Mouse (Mus musculus) limb, embryonic 12.5 days (tissue): Measurements from ENCODE around the gene Ampd2. TPM values are rescaled to one million over a fixed set of nuclear protein-coding genes. Genes with fewer than 3 reads are reported as not detected.

Experiments used
- ATAC-seq: fragments of 200-750 bp; cut with Nextera tagmentation; 2 replicates; pipeline ENCODE4 v1.8.0; 2017; ENCODE audit warnings: low read depth, moderate TSS enrichment; ENCODE audit not compliant: insufficient number of reproducible peaks, insufficient read depth, low FRiP score, low TSS enrichment
- H3K27ac ChIP-seq: fragments of 300-500 bp; sonication (generic); 2 replicates; pipeline ENCODE4 v1.5.1; 2016; ENCODE audit warnings: mild to moderate bottlenecking, moderate library complexity
- H3K27me3 ChIP-seq: fragments of 300-500 bp; sonication (generic); 2 replicates; pipeline ENCODE4 v1.6.1; 2016; ENCODE audit warnings: mild to moderate bottlenecking, moderate library complexity
- H3K36me3 ChIP-seq: fragments of 300-500 bp; sonication (generic); 2 replicates; pipeline ENCODE4 v1.6.1; 2016; ENCODE audit warnings: mild to moderate bottlenecking, moderate library complexity
- H3K4me1 ChIP-seq: fragments of 300-500 bp; sonication (generic); replicated peaks from 2 replicates; pipeline ENCODE4 v1.6.1; 2016
- H3K4me2 ChIP-seq: fragments of 300-500 bp; sonication (generic); 2 replicates; pipeline ENCODE4 v1.6.1; 2016; ENCODE audit warnings: mild to moderate bottlenecking, moderate library complexity
- H3K4me3 ChIP-seq: fragments of 300-500 bp; sonication (generic); replicated peaks from 2 replicates; pipeline ENCODE4 v1.5.1; 2016; ENCODE audit warnings: mild to moderate bottlenecking
- H3K9ac ChIP-seq: fragments of 300-500 bp; sonication (generic); replicated peaks from 2 replicates; pipeline ENCODE4 v1.6.1; 2016; ENCODE audit warnings: mild to moderate bottlenecking, moderate library complexity
- H3K9me3 ChIP-seq: fragments of 300-500 bp; sonication (generic); 2 replicates; pipeline ENCODE4 v1.6.1; 2016; ENCODE audit warnings: mild to moderate bottlenecking, moderate library complexity
- WGBS: fragments of 180-500 bp; shearing (Covaris S2); methylation state at CpG from one replicate; pipeline ENCODE4 v1.1.7; 2016; 5-methylcytosine and 5-hydroxymethylcytosine counted together
- polyA plus RNA-seq: library from polyadenylated mRNA; unstranded; fragments of >200 nt; fragmentation: Nextera tagmentation; extraction: Ambion mirVana; gene quantifications from 2 replicates; pipeline ENCODE4 v1.2.1, GENCODE M21; 2016

The Ampd2 gene
- 51.5 and 51.7 TPM in 2 replicates for polyA plus RNA-seq

GRCm38 (mm10) chr3:108086470-108086979 lies at the start of gene Ampd2:
Gene Ampd2 (minus strand): TSS chr3:108086651.
- under 1% methylated on average over 29 of the region's 29 CpGs for WGBS
- Histone ChIP-seq H3K27ac (peak within 1 kb of the TSS; percentile 88), H3K9me3 (no peaks in the 10 kb centered on the region), H3K4me2 (peak within 1 kb of the TSS; percentile 99), H3K27me3 (no peaks in the 10 kb centered on the region), H3K9ac (peak within 1 kb of the TSS; percentile 76), H3K4me3 (peak within 1 kb of the TSS; percentile 68), H3K4me1 (peaks cover 56% of the 10 kb centered on the region), H3K36me3 (no peaks in the 10 kb centered on the region)
- peak; percentile 31 for ATAC-seq

- ATAC-seq, result no peak
- H3K27me3 ChIP-seq, result no peaks in the 10 kb centered on the region
- no peak overlapping the region for H3K9ac ChIP-seq
- no peaks in the 10 kb centered on the region for H3K9me3 ChIP-seq
- H3K27ac ChIP-seq, result no peak overlapping the region
- 87% methylated on average over 11 of the region's 11 CpGs for WGBS
- 0 out of 2 replicates have a peak, but pooled peaks cover 1% of the 10 kb centered on the region for H3K4me1 ChIP-seq
- H3K36me3 ChIP-seq, result peaks cover 13% of the 10 kb centered on the region
- no peak overlapping the region for H3K4me2 ChIP-seq
- H3K4me3 ChIP-seq, result no peak overlapping the region
These were observed 48.2 kb upstream of the Ampd2 start for GRCm38 (mm10) chr3:108134701-108135100.

- Histone ChIP-seq H3K27ac (no peak overlapping the region), H3K27me3 (no peaks in the 10 kb centered on the region), H3K4me2 (no peak overlapping the region), H3K4me1 (peaks cover 18% of the 10 kb centered on the region), H3K4me3 (no peak overlapping the region), H3K9me3 (no peaks in the 10 kb centered on the region), H3K9ac (no peak overlapping the region), H3K36me3 (peaks cover 7% of the 10 kb centered on the region)
- WGBS, result 88% methylated on average over 1 of the region's 1 CpGs
- no peak for ATAC-seq
These were observed 46.0 kb upstream of the Ampd2 start for GRCm38 (mm10) chr3:108132484-108132883.

- 81% methylated on average over 1 of the region's 1 CpGs for WGBS
- no peak overlapping the region for H3K4me3 ChIP-seq
- peaks cover 2% of the 10 kb centered on the region for H3K36me3 ChIP-seq
- H3K9ac ChIP-seq, result no peak overlapping the region
- H3K27ac ChIP-seq, result no peak overlapping the region
- H3K27me3 ChIP-seq, result no peaks in the 10 kb centered on the region
- no peaks in the 10 kb centered on the region for H3K9me3 ChIP-seq
- no peak overlapping the region for H3K4me2 ChIP-seq
- no peak for ATAC-seq
- peaks cover 18% of the 10 kb centered on the region for H3K4me1 ChIP-seq
These were observed 45.4 kb upstream of the Ampd2 start for GRCm38 (mm10) chr3:108131821-108132220.

GRCm38 (mm10) chr3:108131216-108131615 lies 44.8 kb upstream of the Ampd2 start:
- no peaks in the 10 kb centered on the region for H3K36me3 ChIP-seq
- H3K27ac ChIP-seq, result no peak overlapping the region
- no peak for ATAC-seq
- peaks cover 18% of the 10 kb centered on the region for H3K4me1 ChIP-seq
- H3K9me3 ChIP-seq, result no peaks in the 10 kb centered on the region
- H3K9ac ChIP-seq, result no peak overlapping the region
- no peak overlapping the region for H3K4me3 ChIP-seq
- no peak overlapping the region for H3K4me2 ChIP-seq
- 93% methylated on average over 5 of the region's 5 CpGs for WGBS
- no peaks in the 10 kb centered on the region for H3K27me3 ChIP-seq

- H3K36me3 ChIP-seq, result peaks cover under 1% of the 10 kb centered on the region; the same call in 1 of the 2 replicates
- no peaks in the 10 kb centered on the region for H3K27me3 ChIP-seq
- H3K4me3 ChIP-seq, result no peak overlapping the region
- H3K9ac ChIP-seq, result no peak overlapping the region
- no peak overlapping the region for H3K27ac ChIP-seq
- peaks cover 18% of the 10 kb centered on the region for H3K4me1 ChIP-seq
- 89% methylated on average over 4 of the region's 4 CpGs for WGBS
- no peak for ATAC-seq
- no peak overlapping the region for H3K4me2 ChIP-seq
- no peaks in the 10 kb centered on the region for H3K9me3 ChIP-seq
These were observed 43.4 kb upstream of the Ampd2 start for GRCm38 (mm10) chr3:108129804-108130203.

GRCm38 (mm10) chr3:108129367-108129766 lies 42.9 kb upstream of the Ampd2 start:
- Histone ChIP-seq H3K4me3 (no peak overlapping the region), H3K27me3 (no peaks in the 10 kb centered on the region), H3K27ac (no peak overlapping the region), H3K36me3 (peaks cover 3% of the 10 kb centered on the region; the same call in 1 of the 2 replicates), H3K4me1 (peaks cover 18% of the 10 kb centered on the region), H3K4me2 (no peak overlapping the region), H3K9ac (no peak overlapping the region), H3K9me3 (no peaks in the 10 kb centered on the region)
- WGBS, result 89% methylated on average over 4 of the region's 4 CpGs
- ATAC-seq, result no peak

GRCm38 (mm10) chr3:108128520-108128919 lies 42.1 kb upstream of the Ampd2 start:
- Histone ChIP-seq H3K9me3 (no peaks in the 10 kb centered on the region), H3K4me3 (no peak overlapping the region), H3K4me1 (peaks cover 18% of the 10 kb centered on the region), H3K4me2 (no peak overlapping the region), H3K27me3 (no peaks in the 10 kb centered on the region), H3K27ac (0 out of 2 replicates have a peak overlapping the region, but pooled peaks have one; percentile 35), H3K36me3 (peaks cover 3% of the 10 kb centered on the region; the same call in 1 of the 2 replicates), H3K9ac (no peak overlapping the region)
- 75% methylated on average over 5 of the region's 5 CpGs for WGBS
- no peak for ATAC-seq

- WGBS, result 91% methylated on average over 3 of the region's 3 CpGs
These were observed 39.9 kb upstream of the Ampd2 start for GRCm38 (mm10) chr3:108126327-108126726.

GRCm38 (mm10) chr3:108124131-108124530 lies 37.7 kb upstream of the Ampd2 start:
- Histone ChIP-seq H3K9me3 (no peaks in the 10 kb centered on the region), H3K9ac (no peak overlapping the region), H3K27ac (no peak overlapping the region), H3K36me3 (peaks cover 39% of the 10 kb centered on the region), H3K4me1 (peaks cover 11% of the 10 kb centered on the region), H3K4me2 (no peak overlapping the region), H3K27me3 (no peaks in the 10 kb centered on the region), H3K4me3 (no peak overlapping the region)
- no peak for ATAC-seq
- WGBS, result 43% methylated on average over 1 of the region's 1 CpGs

More at GRCm38 (mm10) chr3:108126327-108126726, 39.9 kb upstream of the Ampd2 start:
- Histone ChIP-seq H3K27me3 (no peaks in the 10 kb centered on the region), H3K4me3 (no peak overlapping the region), H3K9me3 (no peaks in the 10 kb centered on the region), H3K36me3 (peaks cover 19% of the 10 kb centered on the region), H3K4me2 (no peak overlapping the region), H3K27ac (no peak overlapping the region), H3K4me1 (peaks cover 18% of the 10 kb centered on the region), H3K9ac (no peak overlapping the region)
- ATAC-seq, result no peak

GRCm38 (mm10) chr3:108123242-108123641 lies 36.8 kb upstream of the Ampd2 start:
- Histone ChIP-seq H3K27me3 (no peaks in the 10 kb centered on the region), H3K36me3 (peaks cover 48% of the 10 kb centered on the region), H3K9ac (no peak overlapping the region), H3K4me3 (no peak overlapping the region), H3K4me2 (no peak overlapping the region), H3K9me3 (no peaks in the 10 kb centered on the region), H3K27ac (no peak overlapping the region), H3K4me1 (peaks cover 3% of the 10 kb centered on the region; the same call in 1 of the 2 replicates)
- no peak for ATAC-seq
- 95% methylated on average over 5 of the region's 5 CpGs for WGBS

- Histone ChIP-seq H3K27ac (no peak overlapping the region), H3K9ac (no peak overlapping the region), H3K9me3 (no peaks in the 10 kb centered on the region), H3K4me1 (no peaks in the 10 kb centered on the region), H3K4me2 (no peak overlapping the region), H3K4me3 (no peak overlapping the region), H3K36me3 (peaks cover 62% of the 10 kb centered on the region), H3K27me3 (no peaks in the 10 kb centered on the region)
- 86% methylated on average over 3 of the region's 3 CpGs for WGBS
- ATAC-seq, result no peak
These were observed 34.6 kb upstream of the Ampd2 start for GRCm38 (mm10) chr3:108121101-108121500.
